8 mouse cellular contexts compared by ENCODE assay signal in the genomic region with DNA sequence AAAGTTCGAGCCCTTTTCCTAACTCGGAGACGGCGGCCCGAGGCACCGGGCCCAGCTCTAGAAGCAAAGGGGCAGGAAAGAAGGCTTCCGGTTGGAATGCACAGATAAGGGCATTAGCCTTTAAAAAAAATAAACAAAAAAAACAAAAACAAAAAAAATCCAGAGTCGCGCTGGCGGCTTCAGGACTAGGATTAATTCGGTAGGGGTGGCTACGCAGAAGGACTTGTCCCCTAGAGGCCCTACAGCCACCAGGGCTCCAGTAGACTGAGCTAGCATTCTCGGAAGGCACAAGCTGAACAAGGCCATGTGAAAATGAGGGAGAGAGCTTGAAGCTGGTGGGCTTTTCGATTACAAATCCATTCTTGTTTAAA. TPM values are rescaled to one million over a fixed set of nuclear protein-coding genes. Genes with fewer than 3 reads are reported as not detected.
DNase-seq lines count a peak whose midpoint lies in the region; ATAC-seq and TF ChIP-seq lines count a peak whose summit lies in the region.

No protein-coding gene starts in this region.

- H3K9ac ChIP-seq in CH12.LX (ENCODE audit: insufficient read depth, low read depth) = peak overlapping the region; percentile 99
- peak overlapping the region; percentile 65 for H3K9ac ChIP-seq in lung, embryonic 15.5 days

- no peaks in the 10 kb centered on the region; the same call in 1 of the 2 replicates for H3K79me2 ChIP-seq in CH12.LX (replicated peaks; ENCODE audit: control insufficient read depth, extremely low read depth, insufficient read depth, poor library complexity, severe bottlenecking)

- H3K27ac ChIP-seq in CH12.LX (ENCODE audit: insufficient read depth, low read depth) = peak overlapping the region; percentile 43
- peak overlapping the region; percentile 66 for H3K27ac ChIP-seq in embryonic fibroblast, embryonic 13.5 days (ENCODE audit: insufficient read depth, low read length)
- H3K27ac ChIP-seq in lung, embryonic 15.5 days = peak overlapping the region; percentile 66
- H3K27ac ChIP-seq in small intestine, adult 2 months (ENCODE audit: insufficient read depth, low read depth, low read length) = peak overlapping the region; percentile 53; the same call in 1 of the 2 replicates

- TF ChIP-seq EP300 in CH12.LX (IDR thresholded peaks at IDR 0.05; ENCODE audit: low read length) = no peak

- DNase-seq in CH12.LX (ENCODE audit: extremely low read depth) = no peak
- DNase-seq in frontal cortex, postnatal 14 days (ENCODE audit: low spot score in 2 of 2) = no peak

- H3K9me3 ChIP-seq in erythroblast, embryonic 14.5 days (ENCODE audit: control insufficient read depth, low read length) = no peaks in the 10 kb centered on the region; the same call in 1 of the 2 replicates
- H3K9me3 ChIP-seq in CH12.LX (replicated peaks; ENCODE audit: low read length) = no peaks in the 10 kb centered on the region
- no peaks in the 10 kb centered on the region for H3K9me3 ChIP-seq in lung, embryonic 15.5 days

- dilution Hi-C loops in CH12.LX (cut with MboI; ENCODE audit: extremely low pct_ligation_motif_present, extremely low pct_unique_long_range_greater_than_20kb, low sequenced_read_pairs) = no loop called here

- in situ Hi-C loops in CH12.LX (cut with MboI; ENCODE audit: low pct_ligation_motif_present, low pct_unique_long_range_greater_than_20kb, low sequenced_read_pairs) = loop anchor here (10.0 kb wide), 2 partner anchors 247 to 327 kb away; no protein-coding TSS in a partner anchor

- no peak for TF ChIP-seq CTCF in CH12.LX (conservative IDR thresholded peaks at IDR 0.05 in 1 of 2, IDR thresholded peaks at IDR 0.05 in 1 of 2; ENCODE audit: low read depth in 2 of 2, low read length in 2 of 2)
- TF ChIP-seq CTCF in embryonic fibroblast, embryonic 13.5 days (IDR thresholded peaks at IDR 0.05; ENCODE audit: borderline replicate concordance, insufficient read depth, low read length) = no peak
- TF ChIP-seq CTCF in small intestine, adult 2 months (IDR thresholded peaks at IDR 0.05; ENCODE audit: extremely low read depth, insufficient read length, insufficient replicate concordance, low read depth, low read length) = no peak

- no peaks in the 10 kb centered on the region for H3K36me3 ChIP-seq in erythroblast, embryonic 14.5 days (ENCODE audit: control insufficient read depth)
- peaks cover 0 to 10% of the 10 kb centered on the region in 2 experiments for H3K36me3 ChIP-seq in CH12.LX (replicated peaks in 1 of 2; ENCODE audit: control insufficient read depth in 1 of 2, insufficient read depth in 1 of 2, low read length in 1 of 2)
- no peaks in the 10 kb centered on the region for H3K36me3 ChIP-seq in lung, embryonic 15.5 days
- H3K36me3 ChIP-seq in small intestine, adult 2 months (ENCODE audit: control insufficient read depth, insufficient read depth, low read length) = no peaks in the 10 kb centered on the region

- no peak; the same call in 1 of the 2 replicates for TF ChIP-seq POLR2A in CH12.LX (IDR thresholded peaks at IDR 0.05; ENCODE audit: low read depth, low read length)
- TF ChIP-seq POLR2A in embryonic fibroblast, embryonic 13.5 days (IDR thresholded peaks at IDR 0.05; ENCODE audit: low read depth, low read length) = no peak
- TF ChIP-seq POLR2A in small intestine, adult 2 months (IDR thresholded peaks at IDR 0.05; ENCODE audit: low read depth, low read length) = no peak

- peaks cover 69% of the 10 kb centered on the region for H3K27me3 ChIP-seq in erythroblast, embryonic 14.5 days (ENCODE audit: control insufficient read depth)
- H3K27me3 ChIP-seq in CH12.LX (replicated peaks) = peaks cover 15% of the 10 kb centered on the region
- H3K27me3 ChIP-seq in lung, embryonic 15.5 days = peaks cover 17% of the 10 kb centered on the region
- H3K27me3 ChIP-seq in small intestine, adult 2 months (ENCODE audit: control insufficient read depth, insufficient read depth, low read length) = peaks cover 21% of the 10 kb centered on the region

- no peak for ATAC-seq in erythroblast, adult 5-6 weeks (replicated peaks; ENCODE audit: low FRiP score, poor library complexity, severe bottlenecking)
- peak; percentile 22 for ATAC-seq in inflammation-experienced regulatory T-cells, adult 6 months
- peak; percentile 50; the same call in 1 of the 2 replicates for ATAC-seq in lung, embryonic 15.5 days (ENCODE audit: borderline replicate concordance, extremely low read depth, low FRiP score, low TSS enrichment)

- TF ChIP-seq RAD21 in CH12.LX (IDR thresholded peaks at IDR 0.05; ENCODE audit: low read depth, low read length) = no peak

- H3K4me3 ChIP-seq in erythroblast, embryonic 14.5 days (replicated peaks) = peak overlapping the region; percentile 50
- H3K4me3 ChIP-seq in CH12.LX (replicated peaks in 1 of 3; ENCODE audit: low read depth in 2 of 3, low read length in 2 of 3, poor library complexity in 1 of 3) = peak overlapping the region; percentile 67 to 81 (median 70)
- H3K4me3 ChIP-seq in embryonic fibroblast, embryonic 13.5 days (ENCODE audit: insufficient read depth, low read length) = peak overlapping the region; percentile 51
- H3K4me3 ChIP-seq in lung, embryonic 15.5 days = peak overlapping the region; percentile 61
- H3K4me3 ChIP-seq in small intestine, adult 2 months (ENCODE audit: low read depth, low read length) = peak overlapping the region; percentile 81

- 1% methylated on average over 14 of the region's 14 CpGs for WGBS in lung, embryonic 15.5 days
- 5% methylated on average over 14 of the region's 14 CpGs for WGBS in small intestine, adult 2 months

- H3K4me1 ChIP-seq in erythroblast, embryonic 14.5 days (ENCODE audit: control insufficient read depth) = no peaks in the 10 kb centered on the region; the same call in none of the 2 replicates
- H3K4me1 ChIP-seq in CH12.LX (ENCODE audit: control insufficient read depth in 1 of 2, insufficient read depth in 2 of 2) = peaks cover 16 to 56% of the 10 kb centered on the region in 2 experiments
- H3K4me1 ChIP-seq in embryonic fibroblast, embryonic 13.5 days (ENCODE audit: control insufficient read depth, insufficient read depth, low read length) = no peaks in the 10 kb centered on the region
- peaks cover 23% of the 10 kb centered on the region; the same call in 1 of the 2 replicates for H3K4me1 ChIP-seq in lung, embryonic 15.5 days
- no peaks in the 10 kb centered on the region for H3K4me1 ChIP-seq in small intestine, adult 2 months (ENCODE audit: control insufficient read depth, insufficient read depth, insufficient read length, low read length)

- peak overlapping the region; percentile 86 for H3K4me2 ChIP-seq in CH12.LX (ENCODE audit: insufficient read depth, low read depth, poor library complexity, severe bottlenecking)
- H3K4me2 ChIP-seq in lung, embryonic 15.5 days = peak overlapping the region; percentile 73

TF ChIP-seq in CH12.LX, 34 proteins besides CTCF, POLR2A, EP300 and RAD21:
- TF ChIP-seq POLR2AphosphoS2 (IDR thresholded peaks at IDR 0.05; ENCODE audit: low read depth, low read length) (0 out of 2 replicates have a peak, but pooled peaks have one; percentile 24), MXI1 (IDR thresholded peaks at IDR 0.05; ENCODE audit: low read depth, low read length) (peak; percentile 14; the same call in 1 of the 2 replicates), SMC3 (IDR thresholded peaks at IDR 0.05; ENCODE audit: low read depth, low read length) (no peak)

RNA-seq across cellular contexts. Expression of gene Amigo2, which starts 0.7 kb away (rescaled TPM):
- polyA plus RNA-seq in erythroblast, embryonic 14.5 days (2012) = not detected in 2 replicates
- total RNA-seq in erythroblast, adult 5-6 weeks (2015; ENCODE audit: low replicate concordance) = 0.42 TPM in 1 of 2 replicates, not detected in the other
- 0.42 and 0.85 TPM in 2 replicates for total RNA-seq in erythroblast, adult 5-6 weeks (2017; ENCODE audit: low replicate concordance)
- 17.1 and 19.1 TPM in 2 replicates for total RNA-seq in CH12.LX (2012; rRNA removed)
- total RNA-seq in CH12.LX (2014; rRNA removed) = 23.0 and 23.7 TPM in 2 replicates
- 6.0 and 6.4 TPM in 2 replicates for polyA plus RNA-seq in CH12.LX (2012; ENCODE audit: insufficient read length, low read depth)
- 1.4 and 2.7 TPM in 2 replicates for polyA plus RNA-seq in embryonic fibroblast, embryonic 13.5 days (2011; ENCODE audit: insufficient read length, low read depth, missing spikeins)
- polyA plus RNA-seq in inflammation-experienced regulatory T-cells, adult 6 months (2017; shearing (Covaris generic)) = 1 to 10 TPM in 2 of 3 experiments, not detected in 1; 1.2 to 1.5 TPM
- 5.5 and 6.0 TPM in 2 replicates for polyA plus RNA-seq in lung, embryonic 15.5 days (2015; fragmentation: Nextera tagmentation; extraction: Ambion mirVana)
- 0.80 and 1.1 TPM in 2 replicates for polyA plus RNA-seq in small intestine, adult 2 months (2012; rRNA removed)

RNA-seq across cellular contexts. Expression of gene Pced1b, which starts 0.9 kb away (rescaled TPM):
- 1.0 and 1.2 TPM in 2 replicates for polyA plus RNA-seq in erythroblast, embryonic 14.5 days (2012)
- 11.3 and 19.4 TPM in 2 replicates for total RNA-seq in erythroblast, adult 5-6 weeks (2015; ENCODE audit: low replicate concordance)
- total RNA-seq in erythroblast, adult 5-6 weeks (2017; ENCODE audit: low replicate concordance) = 6.0 and 17.7 TPM in 2 replicates
- total RNA-seq in CH12.LX (2012; rRNA removed) (16.3 and 21.1 TPM in 2 replicates), CH12.LX (2014; rRNA removed) (9.9 and 12.3 TPM in 2 replicates)
- polyA plus RNA-seq in CH12.LX (2012; ENCODE audit: insufficient read length, low read depth) = 40.5 and 44.2 TPM in 2 replicates
- polyA plus RNA-seq in embryonic fibroblast, embryonic 13.5 days (2011; ENCODE audit: insufficient read length, low read depth, missing spikeins) = 2.9 and 4.9 TPM in 2 replicates
- 10 to 100 TPM; 53.0 to 66.8 (median 60.2) TPM for polyA plus RNA-seq in inflammation-experienced regulatory T-cells, adult 6 months (2017; shearing (Covaris generic))
- polyA plus RNA-seq in lung, embryonic 15.5 days (2015; fragmentation: Nextera tagmentation; extraction: Ambion mirVana) = 5.3 and 5.7 TPM in 2 replicates
- polyA plus RNA-seq in small intestine, adult 2 months (2012; rRNA removed) = 2.4 and 5.6 TPM in 2 replicates
